Mouse (Mus musculus) MEL (cell line): Measurements from ENCODE around the gene Gm20388.

Source experiments
- CHD2 ChIP-seq: IDR thresholded peaks from 2 replicates; pipeline ENCODE4 v1.6.1; 2011; ENCODE audit warnings: low read length, improper control_type of control experiment
- CTCF ChIP-seq, 3 experiments: IDR thresholded peaks in 2 of 3; conservative IDR thresholded peaks in 1 of 3; 2 replicates each; pipeline ENCODE4 v1.5.1; 2011 to 2012; ENCODE audit warnings: low read length in 3 of 3, low read depth in 2 of 3, mild to moderate bottlenecking in 2 of 3, improper control_type of control experiment in 1 of 3, inconsistent platforms in 1 of 3, mixed read lengths in 1 of 3, moderate library complexity in 1 of 3; ENCODE audit not compliant: control insufficient read depth in 1 of 3, insufficient read depth in 1 of 3, poor library complexity in 1 of 3, severe bottlenecking in 1 of 3
- E2F4 ChIP-seq: IDR thresholded peaks from 2 replicates; pipeline ENCODE4 v1.6.1; 2011; ENCODE audit warnings: low read depth, low read length, improper control_type of control experiment, borderline replicate concordance
- EP300 ChIP-seq, 2 experiments: IDR thresholded peaks; 2 replicates each; pipeline ENCODE4 v1.6.1; 2011; ENCODE audit warnings: improper control_type of control experiment in 2 of 2, low read length in 2 of 2, low read depth in 1 of 2, mild to moderate bottlenecking in 1 of 2
- GATA1 ChIP-seq: IDR thresholded peaks from 2 replicates; pipeline ENCODE4 v1.6.1; 2011; ENCODE audit warnings: low read depth, low read length, improper control_type of control experiment
- KAT2A ChIP-seq: conservative IDR thresholded peaks from 2 replicates; pipeline ENCODE4 v1.6.1; 2012; ENCODE audit warnings: low read depth, low read length, improper control_type of control experiment, inconsistent platforms
- MAX ChIP-seq: IDR thresholded peaks from 2 replicates; pipeline ENCODE4 v1.6.1; 2011; ENCODE audit warnings: low read length, improper control_type of control experiment
- NRF1 ChIP-seq: IDR thresholded peaks from 2 replicates; pipeline ENCODE4 v1.6.1; 2014; ENCODE audit warnings: low read depth, mild to moderate bottlenecking, inconsistent platforms, low read length, improper control_type of control experiment, moderate library complexity; ENCODE audit not compliant: poor library complexity, insufficient read depth, severe bottlenecking
- POLR2A ChIP-seq, 2 experiments: IDR thresholded peaks; 2 replicates each; pipeline ENCODE4 v1.6.1; 2011 to 2012; ENCODE audit warnings: low read length in 2 of 2, mild to moderate bottlenecking in 2 of 2, control low read depth in 1 of 2, improper control_type of control experiment in 1 of 2, low read depth in 1 of 2, moderate library complexity in 1 of 2; ENCODE audit not compliant: control insufficient read depth in 1 of 2, insufficient read depth in 1 of 2, poor library complexity in 1 of 2
- TBP ChIP-seq: IDR thresholded peaks from 2 replicates; pipeline ENCODE4 v1.8.0; 2011; ENCODE audit warnings: low read depth, low read length, improper control_type of control experiment
- UBTF ChIP-seq: IDR thresholded peaks from 2 replicates; pipeline ENCODE4 v1.6.1; 2012; ENCODE audit warnings: low read depth, mild to moderate bottlenecking, inconsistent platforms, low read length, improper control_type of control experiment, moderate library complexity, borderline replicate concordance; ENCODE audit not compliant: insufficient read depth
- ZC3H11A ChIP-seq: IDR thresholded peaks from 2 replicates; pipeline ENCODE4 v1.6.1; 2012; ENCODE audit warnings: low read depth, mild to moderate bottlenecking, inconsistent platforms, low read length, improper control_type of control experiment
- ZMIZ1 ChIP-seq: IDR thresholded peaks from 2 replicates; pipeline ENCODE4 v1.6.1; 2012; ENCODE audit warnings: low read depth, mild to moderate bottlenecking, inconsistent platforms, low read length, improper control_type of control experiment, moderate library complexity
- ZNF384 ChIP-seq: IDR thresholded peaks from 2 replicates; pipeline ENCODE4 v1.6.1; 2012; ENCODE audit warnings: low read depth, mild to moderate bottlenecking, inconsistent platforms, low read length, improper control_type of control experiment

DNA sequence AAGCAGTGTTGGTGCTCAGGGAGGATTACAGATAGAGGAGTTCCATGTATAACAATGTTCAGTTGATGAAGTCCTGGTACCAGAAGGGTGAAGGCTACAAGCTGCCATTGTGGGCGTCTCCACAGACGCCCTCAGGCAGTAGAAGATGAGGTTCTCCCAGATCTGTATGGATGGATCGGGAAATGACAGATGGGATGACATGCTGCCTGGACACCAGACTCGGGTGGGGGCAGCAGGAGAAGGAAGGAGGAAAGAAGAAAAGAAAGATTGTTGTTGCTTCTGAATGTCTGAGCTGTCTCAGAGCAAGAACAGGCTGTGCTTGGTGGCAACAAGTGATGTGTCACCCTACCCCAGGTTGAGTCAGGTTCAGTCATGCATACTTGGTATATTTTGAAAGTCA lies 2117.5 kb downstream of the Gm20388 start:
- TF ChIP-seq ZNF384 (no peak), EP300 (IDR thresholded peaks at IDR 0.05; ENCODE audit: low read depth in 1 of 2, low read length in 2 of 2) (no peak), CTCF (IDR thresholded peaks at IDR 0.05 in 2 of 3, conservative IDR thresholded peaks at IDR 0.05 in 1 of 3; ENCODE audit: control insufficient read depth in 1 of 3, insufficient read depth in 1 of 3, low read depth in 2 of 3, low read length in 3 of 3, poor library complexity in 1 of 3, severe bottlenecking in 1 of 3) (no peak), E2F4 (no peak), POLR2A (IDR thresholded peaks at IDR 0.05; ENCODE audit: control insufficient read depth in 1 of 2, insufficient read depth in 1 of 2, low read depth in 1 of 2, low read length in 2 of 2, poor library complexity in 1 of 2) (no peak), CHD2 (no peak), ZC3H11A (no peak), GATA1 (no peak), MAX (no peak), TBP (no peak), NRF1 (no peak), KAT2A (no peak), ZMIZ1 (no peak), UBTF (no peak)
